36 mouse cellular contexts compared by ENCODE assay signal in the genomic region with DNA sequence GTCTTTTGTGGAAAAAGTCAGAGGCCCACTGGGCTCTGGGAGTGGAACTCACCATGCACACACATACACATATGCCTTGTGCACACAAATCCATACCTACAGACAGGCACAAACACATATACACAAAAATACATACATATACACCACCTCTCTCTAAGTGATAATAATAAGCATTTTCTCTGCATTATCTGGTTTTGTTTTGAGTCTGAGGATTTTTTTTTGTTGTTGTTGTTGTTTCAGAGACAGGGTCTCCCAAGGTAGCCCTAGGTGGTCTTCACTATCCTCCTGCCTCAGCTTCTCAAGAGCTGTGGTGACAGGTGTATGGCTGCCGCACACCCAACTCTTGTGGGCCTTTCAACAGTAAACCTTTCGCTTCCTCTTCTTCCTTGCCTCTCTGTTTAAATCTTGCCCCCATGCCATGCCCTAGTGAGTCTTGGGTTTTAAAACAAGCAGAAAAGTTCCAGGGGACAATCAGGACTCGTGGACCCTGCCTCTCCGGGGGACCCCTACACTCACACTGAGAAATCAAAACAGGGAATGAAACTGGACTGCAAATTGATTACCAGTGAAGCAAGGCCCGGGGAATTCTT. TPM values are rescaled to one million over a fixed set of nuclear protein-coding genes. Genes with fewer than 3 reads are reported as not detected.
"Had no signal": no experiment of that assay in that cellular context is flagged by ENCODE, and none has a peak within 500 bp of the region (broad histone marks: within the 10 kb centered on the region; RNA-seq: fewer than 3 reads in every experiment).

No protein-coding gene starts in this region.

- H3K4me3 ChIP-seq: gastrocnemius, adult 2 months; heart, embryonic 10.5 days; heart, embryonic 13.5 days; heart, embryonic 15.5 days; hindbrain, embryonic 13.5 days; hindbrain, embryonic 15.5 days; kidney, embryonic 15.5 days; limb, embryonic 12.5 days had no signal

- H3K4me2 ChIP-seq: heart, embryonic 13.5 days; heart, embryonic 15.5 days; hindbrain, embryonic 13.5 days; hindbrain, embryonic 15.5 days; kidney, embryonic 15.5 days; limb, embryonic 12.5 days; liver, embryonic 11.5 days had no signal

- H3K27me3 ChIP-seq: heart, embryonic 13.5 days; heart, embryonic 15.5 days; hindbrain, embryonic 13.5 days; hindbrain, embryonic 15.5 days; kidney, embryonic 15.5 days; limb, embryonic 12.5 days had no signal

- H3K9ac ChIP-seq: heart, embryonic 13.5 days; heart, embryonic 15.5 days; hindbrain, embryonic 13.5 days; hindbrain, embryonic 15.5 days; kidney, embryonic 15.5 days; limb, embryonic 12.5 days had no signal

- H3K9me3 ChIP-seq: heart, embryonic 10.5 days; heart, embryonic 13.5 days; heart, embryonic 15.5 days; hindbrain, embryonic 13.5 days; hindbrain, embryonic 15.5 days; kidney, embryonic 15.5 days had no signal

- H3K27ac ChIP-seq: heart, embryonic 10.5 days; heart, embryonic 13.5 days; heart, embryonic 15.5 days; hindbrain, embryonic 13.5 days; hindbrain, embryonic 15.5 days; hindbrain, postnatal 0 days; kidney, embryonic 15.5 days; kidney, postnatal 0 days; limb, embryonic 12.5 days had no signal

- DNase-seq: gastrocnemius, adult 2 months; gastrocnemius, postnatal 10 days; gastrocnemius, postnatal 25 days; heart, adult 18-20 months; heart, postnatal 14 days; heart, postnatal 36 days; kidney, adult 11 months; kidney, adult 2 months; kidney, adult 9 months; kidney, postnatal 14 days; kidney, postnatal 36 days; layer of hippocampus, adult 9-11 months; layer of hippocampus, postnatal 36 days; left cerebral cortex, postnatal 4 days; liver had no signal

- ATAC-seq: hindbrain, postnatal 0 days; intestine, embryonic 16.5 days had no signal

- H3K36me3 ChIP-seq: heart, embryonic 10.5 days; heart, embryonic 13.5 days; heart, embryonic 15.5 days; hindbrain, embryonic 13.5 days; hindbrain, embryonic 15.5 days; kidney, embryonic 15.5 days; limb, embryonic 12.5 days had no signal

- H3K4me1 ChIP-seq: heart, embryonic 13.5 days; heart, embryonic 15.5 days; hindbrain, embryonic 15.5 days had no signal

RNA-seq across cellular contexts. Expression of a gene that starts 33.7 kb away (rescaled TPM):
- total RNA-seq: gastrocnemius, postnatal 25 days; hindbrain, postnatal 0 days had no signal

RNA-seq across cellular contexts. Expression of a gene that starts 38.1 kb away (rescaled TPM):
- total RNA-seq: gastrocnemius, adult 2 months; gastrocnemius, postnatal 10 days; gastrocnemius, postnatal 25 days; granulocyte monocyte progenitor cell, adult 5-6 weeks; hematopoietic stem cell, adult 5-6 weeks; hindbrain, postnatal 0 days; layer of hippocampus, adult 18-20 months; layer of hippocampus, postnatal 14 days; layer of hippocampus, postnatal 36 days; left cerebral cortex, adult 18-20 months; left cerebral cortex, postnatal 10 days; left cerebral cortex, postnatal 25 days; left cerebral cortex, postnatal 4 days had no signal
- polyA plus RNA-seq: heart, embryonic 13.5 days; heart, embryonic 15.5 days; hindbrain, embryonic 11.5 days; hindbrain, embryonic 13.5 days; hindbrain, embryonic 15.5 days; kidney, embryonic 15.5 days; kidney, postnatal 0 days; limb, embryonic 12.5 days had no signal

RNA-seq across cellular contexts. Expression of a gene that starts 51.9 kb away (rescaled TPM):
- total RNA-seq: granulocyte monocyte progenitor cell, adult 5-6 weeks; hematopoietic stem cell, adult 5-6 weeks; hindbrain, postnatal 0 days; layer of hippocampus, postnatal 14 days; layer of hippocampus, postnatal 36 days; left cerebral cortex, postnatal 10 days had no signal
- polyA plus RNA-seq: heart, embryonic 10.5 days; heart, embryonic 13.5 days; heart, embryonic 15.5 days; heart, postnatal 0 days; hindbrain, embryonic 11.5 days; hindbrain, embryonic 13.5 days; hindbrain, embryonic 15.5 days; hindbrain, postnatal 0 days; intestine, embryonic 14.5 days; intestine, embryonic 16.5 days; kidney, embryonic 15.5 days; kidney, postnatal 0 days; limb, embryonic 12.5 days; liver, embryonic 11.5 days had no signal
